Mouse (Mus musculus) heart, postnatal 14 days (tissue): Measurements from ENCODE around the gene 1110002E22Rik. TPM values are rescaled to one million over a fixed set of nuclear protein-coding genes. Genes with fewer than 3 reads are reported as not detected.

Source experiments
- DNase-seq, 2 experiments: peaks; one replicate each; pipeline ENCODE4 v3.0.0; 2021 to 2022
- intact Hi-C: fragments of 180-260 bp; cut with DNase I; formaldehyde crosslinking; loops from one replicate; pipeline ENCODE4 v1.15.1; 2025
- total RNA-seq, 2 experiments: library from RNA; stranded (reverse); gene quantifications; 2 replicates each; pipeline ENCODE4 v1.2.3; 2021

1110002E22Rik gene
- total RNA-seq, 2 experiments from 2014 or later = 51.9 to 53.7 TPM

GRCm38 (mm10) chr3:138096263-138097028, 31.6 kb downstream of the 1110002E22Rik start:
- intact Hi-C loops = no loop called here
- DNase-seq = no peak

- intact Hi-C loops = no loop called here
- DNase-seq = no peak
Measured at GRCm38 (mm10) chr3:138097718-138098117, 32.9 kb downstream of the 1110002E22Rik start.

- DNase-seq = no peak
- intact Hi-C loops = no loop called here
Measured at GRCm38 (mm10) chr3:138101936-138102335, 37.1 kb downstream of the 1110002E22Rik start.

GRCm38 (mm10) chr3:138103690-138104089, 38.8 kb downstream of the 1110002E22Rik start:
- DNase-seq = no peak
- intact Hi-C loops = no loop called here

DNA sequence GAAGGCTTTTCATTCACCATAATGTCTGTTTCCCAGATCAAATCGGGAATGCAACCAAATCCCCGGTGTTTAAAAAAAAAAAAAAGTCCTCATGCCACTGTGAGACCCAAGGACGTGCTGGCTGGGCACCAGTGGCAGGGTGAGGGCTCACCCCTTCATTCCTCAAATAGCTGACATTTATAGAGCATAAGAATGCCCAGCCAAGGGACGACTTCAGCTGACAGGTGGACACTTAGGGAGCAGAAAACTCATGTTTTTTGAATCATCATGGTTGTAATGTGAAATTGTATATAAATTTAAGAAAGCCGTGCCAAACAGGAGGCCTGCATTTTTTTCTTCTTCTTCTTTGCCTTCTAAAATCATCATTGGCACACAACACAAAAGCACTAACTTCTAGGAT, 40.2 kb downstream of the 1110002E22Rik start:
- intact Hi-C loops = no loop called here
- DNase-seq = no peak

DNA sequence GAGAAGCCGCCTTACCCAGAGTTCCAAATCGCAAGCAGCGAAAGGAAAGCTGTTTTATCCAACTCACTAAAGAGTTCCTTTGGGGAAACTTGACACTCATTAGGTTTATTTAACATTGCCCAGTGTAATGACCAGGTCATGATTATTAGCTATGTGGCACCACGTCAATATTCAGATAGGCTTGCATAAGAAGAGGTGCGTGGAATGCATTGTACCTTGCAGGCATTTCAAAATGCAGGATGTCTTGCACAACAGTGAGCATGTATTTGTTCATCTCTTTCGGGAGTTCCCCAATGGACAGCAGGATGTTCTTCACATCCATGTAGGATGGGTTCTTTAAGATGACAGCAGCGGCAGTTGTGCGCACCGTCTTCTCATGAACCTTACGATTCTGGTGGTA, 42.0 kb downstream of the 1110002E22Rik start:
- intact Hi-C loops = no loop called here
- DNase-seq = no peak

GRCm38 (mm10) chr3:138110910-138111782, 46.3 kb downstream of the 1110002E22Rik start:
- DNase-seq = no peak
- intact Hi-C loops = no loop called here

GRCm38 (mm10) chr3:138114106-138114505, 49.3 kb downstream of the 1110002E22Rik start:
- intact Hi-C loops = no loop called here

DNA sequence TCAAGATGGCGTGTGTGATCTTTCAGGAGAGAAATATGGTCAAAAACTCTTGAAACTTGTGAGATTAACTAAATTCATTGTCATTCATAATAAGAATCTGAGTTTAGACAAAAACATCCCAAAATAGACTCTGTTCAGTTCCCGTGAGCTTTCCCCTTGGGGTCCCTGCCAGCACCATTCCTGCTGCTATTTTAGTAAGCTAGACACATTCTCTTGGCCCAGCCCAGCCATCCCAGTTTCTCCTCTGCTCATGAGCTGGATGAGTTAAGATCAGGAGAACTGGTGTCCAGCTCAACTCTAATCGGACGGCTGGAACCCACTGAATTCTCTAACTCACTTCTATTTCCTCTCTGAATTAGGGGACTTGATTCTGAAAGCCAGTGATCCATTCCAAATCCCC, 52.0 kb downstream of the 1110002E22Rik start:
- DNase-seq = peak; percentile 59 to 74
- intact Hi-C loops = no loop called here

More at GRCm38 (mm10) chr3:138114106-138114505, 49.3 kb downstream of the 1110002E22Rik start:
- no peak for DNase-seq

DNA sequence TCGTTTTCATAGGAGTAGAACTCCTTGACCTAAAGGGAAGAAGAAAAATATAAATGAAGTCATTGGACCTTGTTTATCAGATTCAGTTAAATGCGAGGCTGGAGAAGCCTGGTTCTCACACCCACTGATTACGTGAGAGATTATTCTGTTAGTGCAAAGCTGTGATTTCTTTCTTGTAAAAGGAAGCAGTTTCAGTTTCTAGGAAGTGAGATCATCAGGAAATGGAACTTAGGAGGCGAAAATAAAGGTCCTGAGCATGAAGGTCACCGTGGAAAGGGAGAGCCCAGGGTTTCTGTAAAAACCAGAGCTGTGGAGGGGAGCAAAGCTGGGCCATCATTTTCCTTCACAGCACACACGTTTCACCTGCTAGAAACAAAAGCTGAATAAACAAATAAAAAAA, 53.5 kb downstream of the 1110002E22Rik start:
- DNase-seq = no peak
- intact Hi-C loops = no loop called here

- DNase-seq = no peak
- intact Hi-C loops = no loop called here
Measured at GRCm38 (mm10) chr3:138118831-138119230, 54.0 kb downstream of the 1110002E22Rik start.

GRCm38 (mm10) chr3:138119444-138120105, 54.7 kb downstream of the 1110002E22Rik start:
- DNase-seq = peak in 1 of 2 experiments; percentile 32
- intact Hi-C loops = no loop called here

GRCm38 (mm10) chr3:138121461-138121860, 56.6 kb downstream of the 1110002E22Rik start:
- DNase-seq = no peak
- intact Hi-C loops = no loop called here

GRCm38 (mm10) chr3:138123842-138124241, 59.0 kb downstream of the 1110002E22Rik start:
- intact Hi-C loops = no loop called here
- DNase-seq = no peak

DNA sequence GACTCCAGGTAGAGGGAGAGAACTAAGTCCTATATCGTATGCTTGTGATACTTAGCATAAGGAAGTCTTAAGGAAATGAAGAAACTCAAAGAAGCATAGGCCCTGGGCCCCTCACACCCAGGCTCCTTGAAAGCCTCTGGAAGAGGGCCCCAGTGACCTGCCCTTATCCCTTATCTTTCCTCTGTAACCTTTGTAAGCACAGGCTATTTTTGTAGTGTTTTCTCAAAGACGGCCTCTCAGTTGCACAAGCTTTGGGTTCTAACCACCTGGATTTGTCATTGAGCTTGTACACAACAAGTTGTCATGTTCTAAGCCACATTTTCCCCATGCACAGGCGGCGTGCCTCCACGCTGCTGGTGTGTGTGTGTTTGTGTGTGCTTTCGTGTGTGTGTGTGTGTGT, 64.3 kb downstream of the 1110002E22Rik start:
- intact Hi-C loops = no loop called here
- DNase-seq = no peak

DNA sequence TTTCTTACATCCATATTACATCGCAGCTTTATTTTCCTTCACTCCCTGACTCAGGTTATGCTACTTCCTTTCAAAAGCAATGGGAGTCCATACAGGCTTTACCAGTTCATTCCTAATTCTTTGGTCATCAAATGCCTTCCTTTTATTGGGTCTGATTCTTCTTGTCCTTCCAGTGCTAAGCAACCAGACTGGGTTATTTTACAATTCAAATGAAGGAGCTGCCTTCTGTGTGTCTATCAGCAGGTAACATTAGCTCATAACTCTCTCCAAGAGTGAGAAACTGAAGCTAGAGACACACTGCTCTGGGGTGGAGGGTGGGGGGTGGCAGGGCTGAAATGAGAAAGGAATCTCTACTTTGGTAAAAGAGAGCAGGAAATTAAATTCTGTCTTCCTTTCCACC, 65.8 kb downstream of the 1110002E22Rik start:
- intact Hi-C loops = no loop called here
- DNase-seq = no peak

Other genes starting within 250 kb of the 1110002E22Rik start
- 10 to 100 TPM; 80.2 to 99.5 TPM for gene H2afz, start 200.6 kb upstream of the 1110002E22Rik start, total RNA-seq
- gene Dnajb14, start 197.4 kb upstream of the 1110002E22Rik start, total RNA-seq = 10 to 100 TPM; 10.9 to 11.0 TPM
- 10 to 100 TPM; 88.9 to 90.3 TPM for gene Lamtor3, start 146.5 kb upstream of the 1110002E22Rik start, total RNA-seq
- gene Dapp1, start 83.5 kb upstream of the 1110002E22Rik start, total RNA-seq = 1 to 10 TPM; 3.8 to 5.0 TPM
- under 1 TPM; 0.85 to 0.93 TPM for gene Gm5105, start 2.3 kb downstream of the 1110002E22Rik start, total RNA-seq
- gene Trmt10a, start 78.4 kb downstream of the 1110002E22Rik start, total RNA-seq = 1 to 10 TPM; 1.6 to 3.4 TPM
- 1 to 10 TPM; 5.8 to 6.9 TPM for gene Mttp, start 79.9 kb downstream of the 1110002E22Rik start, total RNA-seq
- gene 4930579F01Rik, start 128.8 kb downstream of the 1110002E22Rik start, total RNA-seq = not detected
- gene Adh7, start 152.7 kb downstream of the 1110002E22Rik start, total RNA-seq = under 1 TPM in 1 of 2 experiments, not detected in 1; 0.57 TPM
- 10 to 100 TPM; 43.1 to 64.6 TPM for gene Adh1, start 195.9 kb downstream of the 1110002E22Rik start, total RNA-seq
- not detected for gene Adh6a, start 248.2 kb downstream of the 1110002E22Rik start, total RNA-seq